Mouse (Mus musculus) midbrain, postnatal 0 days (tissue): ENCODE measurements at regions not wholly inside any gene's neighbourhood (a gene's known extent, or its start where the extent isn't known, plus 50 kb on each side); places are given as distances from the start of the nearest gene placed in this dataset.
"Not testable (repeated sequence)": the region's sequence is repeated elsewhere in the genome, so short reads cannot be mapped to it uniquely, and the experiment has no call there.

Experiments used
- ATAC-seq: fragments of 200-750 bp; cut with Nextera tagmentation; 2 replicates; pipeline ENCODE4 v1.8.0; 2017; ENCODE audit warnings: moderate number of reproducible peaks, mild to moderate bottlenecking, moderate TSS enrichment, moderate library complexity; ENCODE audit not compliant: low FRiP score
- DNase-seq: peaks from one replicate; pipeline ENCODE4 v3.0.0-alpha.2; 2015; ENCODE audit warnings: low spot score
- H3K27ac ChIP-seq: fragments of 300-500 bp; sonication (generic); 2 replicates; pipeline ENCODE4 v1.5.1; 2014; ENCODE audit warnings: low read depth, mild to moderate bottlenecking, low read length, mixed read lengths
- H3K27me3 ChIP-seq: fragments of 300-500 bp; sonication (generic); 2 replicates; pipeline ENCODE4 v1.6.1; 2014; ENCODE audit warnings: low read length, control low read depth, mixed read lengths; ENCODE audit not compliant: insufficient read depth
- H3K36me3 ChIP-seq: fragments of 300-500 bp; sonication (generic); 2 replicates; pipeline ENCODE4 v1.6.1; 2014; ENCODE audit warnings: low read length, control low read depth, mixed read lengths; ENCODE audit not compliant: insufficient read depth
- H3K4me1 ChIP-seq: fragments of 300-500 bp; sonication (generic); 2 replicates; pipeline ENCODE4 v1.6.1; 2014; ENCODE audit warnings: mild to moderate bottlenecking, control low read depth, antibody characterized with exemption, low read length, mixed read lengths; ENCODE audit not compliant: insufficient read depth
- H3K4me2 ChIP-seq: fragments of 300-500 bp; sonication (generic); 2 replicates; pipeline ENCODE4 v1.6.1; 2014; ENCODE audit warnings: low read depth, mild to moderate bottlenecking, low read length, mixed read lengths; ENCODE audit not compliant: poor library complexity, severe bottlenecking
- H3K4me3 ChIP-seq: fragments of 300-500 bp; sonication (generic); 2 replicates; pipeline ENCODE4 v1.5.1; 2014; ENCODE audit warnings: low read depth, mild to moderate bottlenecking, low read length, moderate library complexity
- H3K9ac ChIP-seq: fragments of 300-500 bp; sonication (generic); replicated peaks from 2 replicates; pipeline ENCODE4 v1.6.1; 2014; ENCODE audit warnings: mild to moderate bottlenecking, low read length, moderate library complexity, mixed read lengths; ENCODE audit not compliant: poor library complexity, severe bottlenecking
- H3K9me3 ChIP-seq: fragments of 300-500 bp; sonication (generic); 2 replicates; pipeline ENCODE4 v1.6.1; 2016; ENCODE audit warnings: low read length, control low read depth
- CTCF ChIP-seq: IDR thresholded peaks from 2 replicates; pipeline ENCODE4 v1.5.1; 2016; ENCODE audit warnings: antibody characterized with exemption, mild to moderate bottlenecking
- whole genome bisulfite sequencing: fragments of 180-500 bp; shearing (Covaris S2); extraction: QIAGEN DNeasy Blood & Tissue Kit; methylation state at CpG from one replicate; pipeline ENCODE4 v1.1.7; 2014; 5-methylcytosine and 5-hydroxymethylcytosine counted together

DNA sequence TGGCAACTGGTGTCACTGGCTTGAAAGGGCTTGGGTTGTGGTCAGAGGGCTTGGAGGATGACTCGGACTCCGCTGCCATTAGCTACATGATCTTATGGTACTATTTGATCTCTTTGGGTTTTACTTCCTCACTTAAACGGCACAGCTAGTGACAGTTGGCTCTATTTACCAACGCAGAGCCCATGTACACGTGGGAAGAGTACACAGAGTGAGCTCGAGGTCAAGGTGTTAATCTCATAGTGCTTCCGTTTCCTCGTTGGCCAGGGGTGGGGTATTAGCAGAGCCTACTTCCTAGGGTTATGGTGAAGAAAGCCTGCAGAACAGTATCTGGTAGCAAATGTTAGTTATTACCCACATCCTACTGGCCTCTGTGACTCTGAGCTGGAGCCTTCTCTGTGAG lies 96.2 kb downstream of the Fam43a start:
- Histone ChIP-seq H3K4me3 (no peak overlapping the region), H3K36me3 (no peaks in the 10 kb centered on the region), H3K9me3 (no peaks in the 10 kb centered on the region), H3K4me1 (no peaks in the 10 kb centered on the region), H3K9ac (no peak overlapping the region), H3K27ac (no peak overlapping the region), H3K27me3 (no peaks in the 10 kb centered on the region), H3K4me2 (no peak overlapping the region)
- no peak for TF ChIP-seq CTCF
- DNase-seq: no peak
- 91% methylated on average over 8 of the region's 8 CpGs for WGBS
- ATAC-seq: no peak

DNA sequence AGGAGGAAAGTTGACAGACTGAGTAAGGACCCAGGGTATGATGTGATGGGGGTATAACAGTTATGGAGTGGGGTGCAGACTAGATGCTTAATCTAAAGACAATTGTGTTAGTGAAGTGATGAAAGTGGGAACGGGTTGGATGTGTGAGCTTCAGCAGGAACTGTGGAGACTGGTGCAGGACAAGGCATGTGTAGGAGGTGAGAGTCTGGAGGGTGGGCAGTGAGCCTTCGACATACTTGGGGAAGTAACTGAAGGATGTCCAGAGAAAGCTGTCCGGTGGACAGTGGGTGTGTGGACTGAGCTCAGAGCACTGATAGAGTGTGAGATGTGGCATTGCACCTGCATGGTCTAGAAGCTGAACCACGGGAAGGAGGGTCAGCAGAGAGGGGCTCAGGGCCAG lies 97.7 kb downstream of the Fam43a start:
- 87% methylated on average over 4 of the region's 4 CpGs for WGBS
- Histone ChIP-seq H3K27ac (no peak overlapping the region), H3K36me3 (no peaks in the 10 kb centered on the region), H3K9ac (no peak overlapping the region), H3K4me1 (no peaks in the 10 kb centered on the region), H3K27me3 (no peaks in the 10 kb centered on the region), H3K4me3 (no peak overlapping the region), H3K9me3 (no peaks in the 10 kb centered on the region), H3K4me2 (no peak overlapping the region)
- no peak for DNase-seq
- no peak for ATAC-seq
- TF ChIP-seq CTCF: no peak

DNA sequence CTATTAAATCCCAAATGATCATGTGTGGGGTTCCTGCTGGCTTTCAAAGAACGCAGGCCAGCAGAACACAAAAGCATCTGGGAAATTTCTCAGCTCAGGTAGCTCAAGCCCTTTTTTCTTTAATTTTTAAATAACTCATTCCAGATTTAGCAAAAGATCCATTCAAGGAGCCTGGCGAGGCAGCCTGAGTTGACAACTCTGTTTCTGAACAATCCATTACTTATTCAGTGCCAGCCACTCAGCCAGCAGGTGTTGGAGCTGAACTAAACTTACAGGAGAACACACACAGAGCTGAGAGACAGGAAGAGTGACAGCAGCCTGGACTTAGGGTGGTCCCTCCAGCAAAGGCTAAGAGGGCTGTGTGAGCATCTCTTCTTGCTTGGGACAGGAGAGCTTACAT lies 98.3 kb downstream of the Fam43a start:
- Histone ChIP-seq H3K36me3 (no peaks in the 10 kb centered on the region), H3K9me3 (no peaks in the 10 kb centered on the region), H3K27ac (no peak overlapping the region), H3K9ac (no peak overlapping the region), H3K4me2 (no peak overlapping the region), H3K27me3 (no peaks in the 10 kb centered on the region), H3K4me3 (no peak overlapping the region), H3K4me1 (no peaks in the 10 kb centered on the region)
- ATAC-seq (no peak), DNase-seq (no peak)
- TF ChIP-seq CTCF: no peak
- WGBS: 42% methylated on average over 2 of the region's 2 CpGs

DNA sequence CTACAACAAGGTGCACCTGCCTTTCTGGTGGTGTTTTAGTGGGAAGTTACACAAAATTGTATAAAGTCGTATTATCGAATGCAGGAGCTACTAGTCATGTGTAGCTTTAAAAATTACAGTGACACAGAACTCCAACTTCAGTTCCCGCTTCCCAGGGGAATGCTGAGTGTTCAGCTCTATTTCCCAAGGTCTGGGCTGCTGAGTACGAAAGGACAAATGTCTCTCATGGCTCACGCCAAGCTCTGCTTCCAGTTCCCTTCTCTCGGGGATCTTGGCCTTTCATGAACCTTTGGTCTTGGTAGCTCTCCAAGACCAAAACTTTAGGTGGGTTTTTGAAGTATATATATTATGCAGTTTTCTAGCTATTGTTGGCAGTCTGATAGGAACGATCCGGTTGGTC lies 104.3 kb downstream of the Fam43a start:
- Histone ChIP-seq H3K9me3 (no peaks in the 10 kb centered on the region), H3K27ac (no peak overlapping the region), H3K36me3 (no peaks in the 10 kb centered on the region), H3K4me1 (no peaks in the 10 kb centered on the region), H3K27me3 (no peaks in the 10 kb centered on the region), H3K4me2 (no peak overlapping the region), H3K9ac (no peak overlapping the region), H3K4me3 (no peak overlapping the region)
- DNase-seq (no peak), ATAC-seq (no peak)
- 90% methylated on average over 8 of the region's 8 CpGs for WGBS
- TF ChIP-seq CTCF: no peak

DNA sequence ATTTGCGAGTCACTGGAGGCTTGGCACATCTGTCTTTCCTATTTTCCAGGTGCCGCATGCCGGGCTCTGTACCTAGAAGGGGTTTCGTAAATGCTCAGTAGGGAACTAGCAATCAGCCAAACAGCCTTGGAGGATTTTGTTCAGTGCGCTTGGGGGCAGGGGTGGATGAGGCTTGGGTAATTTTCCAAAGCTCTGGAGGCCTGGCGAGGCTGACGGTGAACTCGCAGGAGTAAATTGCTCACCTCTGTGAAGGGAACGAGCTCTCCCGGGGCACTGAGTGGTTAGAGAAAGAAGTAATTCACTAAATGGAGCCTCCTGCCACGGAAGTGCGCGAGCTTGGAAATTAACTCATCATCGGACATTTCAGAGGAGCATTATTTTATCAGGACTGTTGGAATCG lies 110.0 kb downstream of the Fam43a start:
- TF ChIP-seq CTCF: no peak
- ATAC-seq (no peak), DNase-seq (no peak)
- Histone ChIP-seq H3K36me3 (no peaks in the 10 kb centered on the region), H3K27me3 (no peaks in the 10 kb centered on the region), H3K9me3 (no peaks in the 10 kb centered on the region), H3K27ac (no peak overlapping the region), H3K9ac (no peak overlapping the region), H3K4me2 (no peak overlapping the region), H3K4me3 (no peak overlapping the region), H3K4me1 (no peaks in the 10 kb centered on the region)
- 70% methylated on average over 15 of the region's 15 CpGs for WGBS

DNA sequence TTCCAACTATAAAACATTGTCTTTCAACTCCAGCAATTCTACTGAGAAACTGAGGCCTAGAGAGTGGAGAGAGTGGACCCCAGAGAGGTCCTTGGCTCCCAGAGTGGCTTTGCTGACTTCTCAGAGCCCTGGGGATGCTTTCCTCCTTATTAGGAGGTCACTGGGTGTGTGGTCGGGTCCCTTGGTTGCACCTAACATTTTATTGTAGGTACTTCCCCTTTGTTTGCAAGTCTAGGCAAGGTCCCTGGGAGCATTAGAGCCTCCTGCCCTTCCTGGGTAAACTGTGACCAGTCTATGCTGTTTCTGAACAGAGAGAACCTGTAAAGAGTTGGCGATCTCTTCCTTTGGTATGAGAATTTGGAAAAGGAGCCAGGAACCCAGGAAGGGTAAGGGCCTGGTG lies 110.5 kb downstream of the Fam43a start:
- Histone ChIP-seq H3K27me3 (no peaks in the 10 kb centered on the region), H3K27ac (no peak overlapping the region), H3K4me1 (no peaks in the 10 kb centered on the region), H3K9ac (no peak overlapping the region), H3K9me3 (no peaks in the 10 kb centered on the region), H3K36me3 (no peaks in the 10 kb centered on the region), H3K4me3 (no peak overlapping the region), H3K4me2 (no peak overlapping the region)
- 88% methylated on average over 2 of the region's 2 CpGs for WGBS
- ATAC-seq (no peak), DNase-seq (no peak)
- TF ChIP-seq CTCF: no peak

DNA sequence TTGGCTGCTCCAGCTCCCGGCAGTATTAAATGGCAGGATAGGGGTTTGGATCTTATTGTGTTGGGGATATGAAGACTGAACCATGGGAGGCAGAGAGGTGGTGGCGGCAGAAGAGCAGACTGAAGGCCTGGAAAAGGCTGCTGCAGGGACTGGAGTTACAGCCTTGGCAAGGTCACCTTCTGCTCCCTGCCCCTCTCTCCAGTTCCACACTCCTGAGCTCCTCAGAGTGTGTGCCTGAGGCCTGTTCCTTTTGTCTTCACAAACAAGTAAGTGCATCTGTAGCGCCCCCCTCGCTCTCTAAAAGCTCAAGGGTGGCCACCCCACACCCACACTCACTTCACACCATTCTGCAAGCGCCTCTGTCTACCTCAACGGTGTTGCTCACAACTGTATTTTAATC lies 113.0 kb downstream of the Fam43a start:
- TF ChIP-seq CTCF: no peak
- no peak overlapping the region for H3K4me2 ChIP-seq
- H3K36me3 ChIP-seq: no peaks in the 10 kb centered on the region
- H3K9ac ChIP-seq: no peak overlapping the region
- H3K27ac ChIP-seq: no peak overlapping the region
- no peaks in the 10 kb centered on the region for H3K9me3 ChIP-seq
- H3K4me3 ChIP-seq: no peak overlapping the region
- 84% methylated on average over 6 of the region's 6 CpGs for WGBS
- no peaks in the 10 kb centered on the region for H3K27me3 ChIP-seq
- no peaks in the 10 kb centered on the region for H3K4me1 ChIP-seq
- ATAC-seq (no peak), DNase-seq (no peak)

DNA sequence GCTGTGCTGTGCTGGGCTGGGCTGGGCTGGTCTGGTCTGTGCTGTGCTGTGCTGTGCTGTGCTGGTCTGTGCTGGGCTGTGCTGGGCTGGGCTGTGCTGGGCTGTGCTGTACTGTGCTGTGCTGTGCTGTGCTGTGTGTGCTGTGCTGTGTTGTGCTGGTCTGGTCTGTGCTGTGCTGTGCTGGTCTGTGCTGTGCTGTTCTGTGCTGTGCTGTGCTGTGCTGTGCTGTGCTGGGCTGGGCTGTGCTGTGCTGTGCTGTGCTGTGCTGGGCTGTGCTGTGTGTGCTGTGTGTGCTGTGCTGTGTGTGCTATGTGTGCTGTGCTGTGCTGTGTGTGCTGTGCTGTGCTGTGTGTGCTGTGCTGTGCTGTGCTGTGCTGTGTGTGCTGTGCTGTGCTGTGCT lies 118.1 kb downstream of the Fam43a start:
- not testable (repeated sequence) for H3K9me3 ChIP-seq, H3K4me1 ChIP-seq, H3K27me3 ChIP-seq, H3K4me2 ChIP-seq, H3K36me3 ChIP-seq, DNase-seq, H3K4me3 ChIP-seq, H3K9ac ChIP-seq, ATAC-seq, H3K27ac ChIP-seq
